Mouse (Mus musculus): ENCODE data around the gene Ints6l. TPM values are rescaled to one million over a fixed set of nuclear protein-coding genes. Genes with fewer than 3 reads are reported as not detected.

Gene Ints6l
- polyA plus RNA-seq, 1 experiment, result 52.0 TPM

- DNase-seq (ENCODE audit: low read depth), result peak; percentile 65
- TF ChIP-seq CTCF (IDR thresholded peaks at IDR 0.05; ENCODE audit: borderline replicate concordance, extremely low read depth, insufficient read depth, insufficient read length), result peak; percentile 57; the same call in 1 of the 2 replicates
- TF ChIP-seq POLR2A (IDR thresholded peaks at IDR 0.05; ENCODE audit: borderline replicate concordance, extremely low read depth, insufficient read depth, insufficient read length, poor library complexity, severe bottlenecking), result no peak
Measured at GRCm38 (mm10) chrX:56537162-56537561, 82.5 kb downstream of the Ints6l start.

DNA sequence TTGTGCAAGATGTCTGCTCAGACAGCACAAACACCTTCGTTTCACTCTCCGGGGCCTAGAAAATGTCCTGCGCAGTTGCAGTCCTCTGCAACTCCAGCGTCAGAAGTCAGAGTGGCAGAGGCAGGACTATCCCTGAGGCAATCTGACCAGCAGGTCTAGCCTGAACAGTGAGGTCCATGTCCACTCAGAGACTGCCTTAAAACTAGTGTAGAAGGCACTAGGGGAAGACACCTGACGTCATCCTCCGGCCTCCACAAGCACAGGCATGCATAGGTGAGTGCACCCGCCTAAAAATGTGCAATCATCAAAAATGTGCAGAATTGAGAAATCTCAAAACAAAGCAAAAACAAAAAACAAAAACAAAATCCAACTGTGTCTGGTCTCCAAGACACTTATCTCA, 94.8 kb downstream of the Ints6l start, which contains the start of gene Gm648:
TSS of gene Gm648 (minus strand) at position 101 of the 400 bp plus-strand sequence.
- DNase-seq (ENCODE audit: low read depth), result no peak
- TF ChIP-seq POLR2A (IDR thresholded peaks at IDR 0.05; ENCODE audit: borderline replicate concordance, extremely low read depth, insufficient read depth, insufficient read length, poor library complexity, severe bottlenecking) (no peak), CTCF (IDR thresholded peaks at IDR 0.05; ENCODE audit: borderline replicate concordance, extremely low read depth, insufficient read depth, insufficient read length) (no peak)

DNA sequence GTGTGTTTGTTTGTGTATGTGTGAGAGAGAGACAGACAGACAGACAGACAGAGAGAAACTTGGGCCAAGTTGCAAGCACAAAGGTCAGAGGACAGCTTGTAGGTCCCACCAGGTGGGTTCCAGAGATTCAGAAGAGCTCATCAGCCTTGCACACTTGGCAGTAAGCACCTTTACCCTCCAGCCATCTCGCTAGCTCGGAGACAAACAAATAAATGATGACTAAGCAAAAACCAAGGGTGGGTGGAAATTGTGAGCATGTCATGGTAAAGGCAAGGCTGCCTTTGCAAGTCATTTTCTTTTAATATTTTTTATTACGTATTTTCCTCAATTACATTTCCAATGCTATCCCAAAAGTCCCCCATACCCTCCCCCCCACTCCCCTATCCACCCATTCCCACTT, 98.9 kb downstream of the Ints6l start:
- DNase-seq (ENCODE audit: low read depth), result no peak
- TF ChIP-seq POLR2A (IDR thresholded peaks at IDR 0.05; ENCODE audit: borderline replicate concordance, extremely low read depth, insufficient read depth, insufficient read length, poor library complexity, severe bottlenecking), result no peak
- no peak for TF ChIP-seq CTCF (IDR thresholded peaks at IDR 0.05; ENCODE audit: borderline replicate concordance, extremely low read depth, insufficient read depth, insufficient read length)

Other genes with a start within 250 kb of the Ints6l start
- gene Gm773, start 242.0 kb upstream of the Ints6l start, polyA plus RNA-seq (2012; rRNA removed), result not detected in 2 replicates
- 3.3 and 4.1 TPM in 2 replicates for gene Zfp449, start 108.5 kb upstream of the Ints6l start, polyA plus RNA-seq (2012; rRNA removed)
- gene Smim10l2a, start 80.3 kb upstream of the Ints6l start, polyA plus RNA-seq (2012; rRNA removed), result 14.7 and 20.3 TPM in 2 replicates
- gene Gm2174, start 6.9 kb upstream of the Ints6l start, polyA plus RNA-seq (2012; rRNA removed), result not detected in 2 replicates
- gene Gm10477, start 69.9 kb downstream of the Ints6l start, polyA plus RNA-seq (2012; rRNA removed), result not detected in 2 replicates
- gene Gm648, start 94.7 kb downstream of the Ints6l start, polyA plus RNA-seq (2012; rRNA removed), result 0.29 and 0.40 TPM in 2 replicates
- gene Mmgt1, start 143.2 kb downstream of the Ints6l start, polyA plus RNA-seq (2012; rRNA removed), result 37.8 and 45.5 TPM in 2 replicates
- gene Slc9a6, start 154.9 kb downstream of the Ints6l start, polyA plus RNA-seq (2012; rRNA removed), result 56.3 and 70.0 TPM in 2 replicates

Data from brain, embryonic 14.5 days (tissue).